Mouse (Mus musculus) MEL (cell line): ENCODE results near the gene Fat3. TPM values are rescaled to one million over a fixed set of nuclear protein-coding genes. Genes with fewer than 3 reads are reported as not detected.

Experiments used
- DNase-seq: peaks from one replicate; pipeline ENCODE4 v3.0.0; 2011; ENCODE audit warnings: low read depth, low spot score
- H3K27ac ChIP-seq: 2 replicates; pipeline ENCODE4 v1.5.1; 2012; ENCODE audit warnings: low read depth, mild to moderate bottlenecking, control low read depth, low read length, moderate library complexity; ENCODE audit not compliant: control insufficient read depth
- H3K27me3 ChIP-seq, 2 experiments: fragments of 150-350 bp in 1 of 2; sonication (generic) in 1 of 2; 2 replicates each; pipeline ENCODE4 v1.6.1; 2012; ENCODE audit warnings: low read length in 2 of 2, mild to moderate bottlenecking in 2 of 2, improper control_type of control experiment in 1 of 2, moderate library complexity in 1 of 2; ENCODE audit not compliant: insufficient read depth in 2 of 2, control insufficient read depth in 1 of 2
- H3K36me3 ChIP-seq, 2 experiments: 2 replicates each; pipeline ENCODE4 v1.6.1; 2012 to 2014; ENCODE audit warnings: low read length in 2 of 2, improper control_type of control experiment in 1 of 2, inconsistent platforms in 1 of 2, mild to moderate bottlenecking in 1 of 2; ENCODE audit not compliant: insufficient read depth in 2 of 2, control insufficient read depth in 1 of 2
- H3K4me1 ChIP-seq, 2 experiments: fragments of 150-350 bp in 1 of 2; sonication (generic) in 1 of 2; 2 replicates each; pipeline ENCODE4 v1.6.1; 2012; ENCODE audit warnings: low read length in 2 of 2, improper control_type of control experiment in 1 of 2, mild to moderate bottlenecking in 1 of 2; ENCODE audit not compliant: insufficient read depth in 2 of 2, control insufficient read depth in 1 of 2
- H3K4me3 ChIP-seq, 2 experiments: fragments of 150-350 bp in 1 of 2; sonication (generic) in 1 of 2; 2 replicates each; pipeline ENCODE4 v1.5.1; 2012; ENCODE audit warnings: low read depth in 2 of 2, low read length in 2 of 2, mild to moderate bottlenecking in 2 of 2, moderate library complexity in 2 of 2, control low read depth in 1 of 2, improper control_type of control experiment in 1 of 2; ENCODE audit not compliant: control insufficient read depth in 1 of 2, insufficient read depth in 1 of 2
- H3K79me2 ChIP-seq: 2 replicates; pipeline ENCODE4 v1.6.1; 2012; ENCODE audit warnings: mild to moderate bottlenecking, low read length, moderate library complexity; ENCODE audit not compliant: control insufficient read depth, poor library complexity, insufficient read depth
- H3K9ac ChIP-seq: 2 replicates; pipeline ENCODE4 v1.6.1; 2012; ENCODE audit warnings: low read depth, mild to moderate bottlenecking, control low read depth, low read length, moderate library complexity; ENCODE audit not compliant: control insufficient read depth, poor library complexity, severe bottlenecking
- H3K9me3 ChIP-seq: fragments of 150-350 bp; sonication (generic); replicated peaks from 2 replicates; pipeline ENCODE4 v1.6.1; 2012; ENCODE audit warnings: mild to moderate bottlenecking, low read length, improper control_type of control experiment, moderate library complexity; ENCODE audit not compliant: insufficient read depth
- EP300 ChIP-seq, 2 experiments: IDR thresholded peaks; 2 replicates each; pipeline ENCODE4 v1.6.1; 2011; ENCODE audit warnings: improper control_type of control experiment in 2 of 2, low read length in 2 of 2, low read depth in 1 of 2, mild to moderate bottlenecking in 1 of 2
- GABPA ChIP-seq: IDR thresholded peaks from 2 replicates; pipeline ENCODE4 v1.6.1; 2012; ENCODE audit warnings: low read depth, mild to moderate bottlenecking, inconsistent platforms, low read length, improper control_type of control experiment, moderate library complexity
- GATA1 ChIP-seq: IDR thresholded peaks from 2 replicates; pipeline ENCODE4 v1.6.1; 2011; ENCODE audit warnings: low read depth, low read length, improper control_type of control experiment
- KAT2A ChIP-seq: conservative IDR thresholded peaks from 2 replicates; pipeline ENCODE4 v1.6.1; 2012; ENCODE audit warnings: low read depth, low read length, improper control_type of control experiment, inconsistent platforms
- MXI1 ChIP-seq: IDR thresholded peaks from 2 replicates; pipeline ENCODE4 v1.6.1; 2011; ENCODE audit warnings: mild to moderate bottlenecking, low read depth, low read length, improper control_type of control experiment
- MYB ChIP-seq: IDR thresholded peaks from 2 replicates; pipeline ENCODE4 v1.6.1; 2011; ENCODE audit warnings: mild to moderate bottlenecking, low read depth, low read length, improper control_type of control experiment
- MYC ChIP-seq: IDR thresholded peaks from 2 replicates; pipeline ENCODE4 v1.6.1; 2011; ENCODE audit warnings: low read depth, mild to moderate bottlenecking, low read length, improper control_type of control experiment, moderate library complexity
- NELFE ChIP-seq: IDR thresholded peaks from 2 replicates; pipeline ENCODE4 v1.6.1; 2011; ENCODE audit warnings: low read depth, low read length, improper control_type of control experiment
- NRF1 ChIP-seq: IDR thresholded peaks from 2 replicates; pipeline ENCODE4 v1.6.1; 2014; ENCODE audit warnings: low read depth, mild to moderate bottlenecking, inconsistent platforms, low read length, improper control_type of control experiment, moderate library complexity; ENCODE audit not compliant: poor library complexity, insufficient read depth, severe bottlenecking
- POLR2AphosphoS5 ChIP-seq: IDR thresholded peaks from 2 replicates; pipeline ENCODE4 v1.6.1; 2012; ENCODE audit warnings: low read depth, borderline replicate concordance, mild to moderate bottlenecking, inconsistent platforms, low read length, moderate library complexity, mixed read lengths
- RAD21 ChIP-seq: IDR thresholded peaks from 2 replicates; pipeline ENCODE4 v1.6.1; 2011; ENCODE audit warnings: mild to moderate bottlenecking, low read depth, low read length, improper control_type of control experiment
- SMC3 ChIP-seq: IDR thresholded peaks from 2 replicates; pipeline ENCODE4 v1.6.1; 2011; ENCODE audit warnings: low read depth, low read length, improper control_type of control experiment
- TAL1 ChIP-seq: IDR thresholded peaks from 2 replicates; pipeline ENCODE4 v1.6.1; 2012; ENCODE audit warnings: mild to moderate bottlenecking, inconsistent platforms, low read length, moderate library complexity, mixed read lengths
- TBP ChIP-seq: IDR thresholded peaks from 2 replicates; pipeline ENCODE4 v1.8.0; 2011; ENCODE audit warnings: low read depth, low read length, improper control_type of control experiment
- UBTF ChIP-seq: IDR thresholded peaks from 2 replicates; pipeline ENCODE4 v1.6.1; 2012; ENCODE audit warnings: low read depth, mild to moderate bottlenecking, inconsistent platforms, low read length, improper control_type of control experiment, moderate library complexity, borderline replicate concordance; ENCODE audit not compliant: insufficient read depth
- USF1 ChIP-seq: IDR thresholded peaks from 2 replicates; pipeline ENCODE4 v1.6.1; 2014; ENCODE audit warnings: low read depth, mild to moderate bottlenecking, inconsistent platforms, low read length, improper control_type of control experiment, moderate library complexity
- ZMIZ1 ChIP-seq: IDR thresholded peaks from 2 replicates; pipeline ENCODE4 v1.6.1; 2012; ENCODE audit warnings: low read depth, mild to moderate bottlenecking, inconsistent platforms, low read length, improper control_type of control experiment, moderate library complexity
- polyA plus RNA-seq, 2 experiments: library from polyadenylated mRNA; stranded (reverse) in 1 of 2; unstranded in 1 of 2; fragments of >175 nt in 1 of 2; fragments of >200 nt in 1 of 2; gene quantifications; 2 replicates each; pipeline versions ENCODE4 v1.2.1 to v1.2.4; 2012; ENCODE audit warnings: low replicate concordance in 2 of 2, low read depth in 1 of 2; ENCODE audit not compliant: insufficient read length in 2 of 2, insufficient read depth in 1 of 2, missing spikeins in 1 of 2
- total RNA-seq: library from RNA; depleted of rRNA; stranded (reverse); fragments of 300-350 nt; gene quantifications from 2 replicates; pipeline ENCODE4 v1.2.3, GENCODE M21; 2012

Gene Fat3
- total and polyA plus RNA-seq, 3 experiments = 1.5 to 1.8 TPM; not detected in 1

DNA sequence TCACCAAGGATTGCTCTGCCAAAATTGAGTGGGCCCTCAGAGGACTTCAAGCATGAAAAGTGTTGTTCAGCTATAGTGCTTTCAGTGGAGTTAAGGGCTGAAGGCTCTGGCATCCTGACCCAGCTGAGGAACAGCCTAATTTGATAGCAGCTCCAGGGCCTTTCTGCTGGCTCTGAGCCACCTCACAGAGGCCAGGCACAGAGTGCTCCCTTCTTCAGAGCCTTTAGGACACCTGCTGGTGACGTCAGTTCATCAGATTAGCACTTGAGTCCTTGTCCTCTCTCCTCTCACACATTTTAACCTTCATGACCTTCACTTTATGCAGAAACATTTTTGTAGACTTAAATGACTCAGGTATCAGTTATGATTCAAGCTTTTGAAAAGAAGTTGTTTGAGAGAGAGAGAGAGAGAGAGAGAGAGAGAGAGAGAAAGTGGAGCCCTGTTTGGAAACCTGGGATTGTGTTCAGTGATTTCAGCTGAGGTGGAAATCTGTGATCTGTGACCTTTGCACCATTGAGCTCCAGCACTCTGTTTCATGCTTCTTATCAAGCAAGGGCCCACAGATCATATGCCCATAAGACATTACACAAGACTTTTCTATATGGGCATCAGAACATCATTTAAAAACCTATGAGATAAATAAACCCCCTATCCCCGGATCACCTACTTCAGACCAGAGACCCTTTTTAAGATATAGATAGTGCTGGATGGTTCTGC lies 591.5 kb downstream of the Fat3 start:
- Histone ChIP-seq H3K79me2 (no peaks in the 10 kb centered on the region), H3K4me1 (0 out of 4 replicates have a peak, but pooled peaks cover 0 to 4% of the 10 kb centered on the region in 2 experiments), H3K27ac (no peak overlapping the region), H3K9ac (no peak overlapping the region), H3K9me3 (no peaks in the 10 kb centered on the region), H3K27me3 (no peaks in the 10 kb centered on the region; a peak in 3 of 4 replicates), H3K36me3 (no peaks in the 10 kb centered on the region), H3K4me3 (no peak overlapping the region)
- TF ChIP-seq EP300 (IDR thresholded peaks at IDR 0.05; ENCODE audit: low read depth in 1 of 2, low read length in 2 of 2) = no peak
- no peak for TF ChIP-seq NELFE
- TF ChIP-seq MXI1 = no peak
- TF ChIP-seq TAL1 = no peak
- no peak for TF ChIP-seq UBTF
- TF ChIP-seq GABPA = no peak
- TF ChIP-seq MYB = no peak
- no peak for TF ChIP-seq SMC3
- TF ChIP-seq NRF1 = no peak
- no peak for TF ChIP-seq TBP
- TF ChIP-seq MYC = no peak
- no peak for TF ChIP-seq RAD21
- no peak for TF ChIP-seq USF1
- TF ChIP-seq ZMIZ1 = no peak
- DNase-seq = no peak

DNA sequence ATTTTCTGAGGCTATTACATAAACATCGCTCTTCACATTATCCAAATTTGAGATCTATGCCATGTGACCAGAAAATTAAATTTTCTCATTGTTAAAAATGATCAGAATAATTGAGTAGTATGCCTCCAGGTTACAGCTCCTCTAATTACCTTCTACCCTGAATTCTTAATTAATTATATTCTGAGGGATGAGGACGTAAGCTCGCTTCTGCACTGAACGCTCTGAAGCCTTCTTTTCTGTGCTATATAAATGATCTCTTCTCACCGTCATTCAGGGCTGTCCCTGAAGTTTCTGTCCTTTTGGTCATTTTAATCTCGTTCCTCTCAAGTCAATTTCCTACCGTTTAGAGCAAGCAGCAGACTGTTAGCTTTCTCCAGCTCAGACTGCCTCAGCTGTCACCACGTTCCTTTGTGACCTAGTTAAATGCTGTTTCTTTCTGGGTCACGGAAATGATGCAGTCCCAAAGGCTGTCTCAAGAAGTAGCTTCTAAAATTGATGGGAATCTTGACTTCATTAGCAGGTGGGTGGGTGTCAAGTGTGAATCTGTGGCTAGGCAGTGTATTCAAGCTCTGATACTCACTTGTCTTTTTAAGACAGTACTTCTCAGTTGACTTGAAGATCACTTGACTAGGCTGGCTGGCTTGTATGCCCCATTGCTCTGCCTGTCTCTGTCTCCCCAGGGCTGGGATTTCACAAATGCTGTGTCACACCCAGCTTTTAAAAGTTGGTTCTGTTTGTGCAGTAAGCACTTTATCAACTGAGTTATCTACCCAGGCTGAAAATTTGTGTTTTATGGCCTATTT lies 596.9 kb downstream of the Fat3 start:
- DNase-seq = no peak
- no peak for TF ChIP-seq POLR2AphosphoS5
- TF ChIP-seq NELFE = no peak; the same call in 1 of the 2 replicates
- TF ChIP-seq KAT2A = no peak
- TF ChIP-seq GATA1 = no peak
- no peak for TF ChIP-seq TAL1
- TF ChIP-seq MXI1 = no peak
- no peak for TF ChIP-seq MYB
- H3K79me2 ChIP-seq = no peaks in the 10 kb centered on the region
- peaks cover 0 to 6% of the 10 kb centered on the region in 2 experiments; a peak in 2 of 4 replicates for H3K27me3 ChIP-seq
- no peak overlapping the region for H3K27ac ChIP-seq
- H3K36me3 ChIP-seq = no peaks in the 10 kb centered on the region
- H3K4me1 ChIP-seq = no peaks in the 10 kb centered on the region
- H3K4me3 ChIP-seq = no peak overlapping the region
- H3K9me3 ChIP-seq = no peaks in the 10 kb centered on the region
- no peak overlapping the region for H3K9ac ChIP-seq
